Mouse (Mus musculus): ENCODE results near the gene Dstyk. TPM values are rescaled to one million over a fixed set of nuclear protein-coding genes. Genes with fewer than 3 reads are reported as not detected.

Dstyk gene
- total RNA-seq, 2 experiments from 2014 or later, result 9.7 to 11.1 TPM

- intact Hi-C loops (cut with DNase I), result no loop called here
- DNase-seq, result no peak
- no peak; the same call in 1 of the 2 replicates for TF ChIP-seq CTCF (IDR thresholded peaks at IDR 0.05)
- no peak overlapping the region for H3K27ac ChIP-seq
- no peak overlapping the region for H3K4me3 ChIP-seq
These were observed 5.7 kb downstream of the Dstyk start for GRCm38 (mm10) chr1:132422912-132423696.

- no peak for TF ChIP-seq CTCF (IDR thresholded peaks at IDR 0.05)
These were observed 8.2 kb downstream of the Dstyk start for GRCm38 (mm10) chr1:132425600-132425999.

DNA sequence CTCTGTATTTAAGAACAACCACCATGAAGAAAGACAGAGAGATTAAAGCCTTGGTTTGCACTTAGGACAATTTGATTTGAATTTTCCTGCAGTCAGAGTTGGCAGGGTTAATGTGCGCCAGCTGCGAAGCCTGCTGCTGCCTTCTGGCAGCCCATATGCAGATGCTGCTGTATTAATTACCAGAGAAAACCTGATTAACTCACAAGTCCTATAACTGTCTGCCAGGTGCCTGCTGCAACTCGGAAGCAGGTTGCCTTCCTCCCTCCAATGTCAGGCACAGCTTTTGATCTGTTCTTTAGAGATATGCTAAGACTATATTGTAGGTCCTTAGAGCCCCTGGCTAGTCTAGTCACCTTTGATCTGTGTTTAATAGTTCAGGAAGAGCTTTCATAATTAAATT, 13.5 kb downstream of the Dstyk start:
- intact Hi-C loops (cut with DNase I), result no loop called here
- Histone ChIP-seq H3K27ac (no peak overlapping the region; the same call in 1 of the 2 replicates), H3K4me3 (no peak overlapping the region)
- no peak for TF ChIP-seq CTCF (IDR thresholded peaks at IDR 0.05)
- DNase-seq, result no peak

More at GRCm38 (mm10) chr1:132425600-132425999, 8.2 kb downstream of the Dstyk start:
- Histone ChIP-seq H3K27ac (no peak overlapping the region), H3K4me3 (no peak overlapping the region)
- no peak for DNase-seq
- intact Hi-C loops (cut with DNase I), result no loop called here

DNA sequence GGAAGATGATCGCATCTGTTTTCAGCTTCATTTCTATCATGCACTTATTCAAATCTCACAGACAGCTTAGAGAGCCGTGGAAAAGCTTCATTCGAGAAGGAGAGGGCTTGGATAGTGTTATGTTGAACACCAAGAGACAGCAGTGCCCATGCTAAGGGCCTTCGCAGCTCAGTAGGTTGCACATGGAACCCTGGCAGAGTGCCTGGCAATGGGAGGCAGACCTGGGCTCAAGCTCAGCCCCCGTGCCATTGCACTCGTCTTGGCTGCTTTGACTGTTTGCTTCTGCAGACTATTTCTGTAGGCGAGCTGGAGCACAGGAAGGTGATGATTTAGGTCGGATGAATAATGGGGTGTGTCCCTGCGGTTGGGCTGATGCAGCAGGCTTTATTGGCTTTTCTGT, 14.4 kb downstream of the Dstyk start:
- Histone ChIP-seq H3K27ac (peak overlapping the region; percentile 60), H3K4me3 (peak overlapping the region; percentile 35)
- DNase-seq, result peak; percentile 79
- intact Hi-C loops (cut with DNase I), result no loop called here
- no peak for TF ChIP-seq CTCF (IDR thresholded peaks at IDR 0.05)

DNA sequence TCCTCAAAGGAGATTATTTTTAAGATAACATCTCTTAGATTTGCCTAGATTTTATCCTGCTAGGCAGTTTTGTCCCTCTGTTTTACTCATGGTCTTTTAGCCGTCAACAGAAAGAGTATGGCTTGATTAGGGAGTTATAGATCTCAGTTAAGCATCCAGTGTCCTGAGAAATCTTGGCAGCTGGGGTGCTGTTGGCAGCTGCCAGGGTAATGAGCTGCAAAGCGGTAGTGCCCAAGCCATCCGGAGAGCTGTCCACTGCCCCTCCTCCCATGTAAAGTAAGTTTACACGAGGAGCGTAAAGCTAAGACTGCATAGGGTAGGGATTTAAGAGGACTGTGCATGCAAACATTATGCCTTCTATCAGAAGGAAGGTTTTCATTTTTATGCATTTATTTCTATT, 16.0 kb downstream of the Dstyk start:
- H3K27ac ChIP-seq, result peak overlapping the region; percentile 4; the same call in 1 of the 2 replicates
- intact Hi-C loops (cut with DNase I), result no loop called here
- no peak overlapping the region for H3K4me3 ChIP-seq
- TF ChIP-seq CTCF (IDR thresholded peaks at IDR 0.05), result no peak
- peak; percentile 76 for DNase-seq

DNA sequence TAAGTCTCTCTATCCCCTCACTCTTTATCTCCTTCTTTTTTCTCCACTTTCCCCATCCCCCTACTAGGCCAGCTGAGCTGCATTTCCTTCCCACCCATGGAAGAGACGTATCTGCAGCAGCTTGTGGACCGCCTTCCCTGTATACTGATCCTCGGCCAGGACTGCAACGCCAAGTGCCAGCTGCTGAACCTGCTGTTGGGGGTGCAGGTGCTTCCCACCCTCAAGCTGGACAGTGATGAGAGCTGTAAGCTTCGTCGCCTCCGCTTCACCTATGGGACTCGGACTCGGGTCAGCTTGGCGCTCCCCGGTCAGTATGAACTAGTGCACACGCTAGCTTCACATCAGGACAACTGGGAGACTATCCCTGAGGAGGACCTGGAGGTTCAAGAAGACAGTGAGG, 16.7 kb downstream of the Dstyk start:
- intact Hi-C loops (cut with DNase I), result no loop called here
- no peak for DNase-seq
- Histone ChIP-seq H3K27ac (no peak overlapping the region), H3K4me3 (no peak overlapping the region)
- no peak for TF ChIP-seq CTCF (IDR thresholded peaks at IDR 0.05)

- Histone ChIP-seq H3K27ac (peak overlapping the region; percentile 74), H3K4me3 (peak overlapping the region; percentile 28)
- intact Hi-C loops (cut with DNase I), result loop anchor here (5.0 kb wide), 1 partner anchor 41 kb away; the partner anchor contains the start of gene Rbbp5
- DNase-seq, result peak; percentile 69
- TF ChIP-seq CTCF (IDR thresholded peaks at IDR 0.05), result no peak
These were observed 19.1 kb downstream of the Dstyk start for GRCm38 (mm10) chr1:132436320-132436958.

DNA sequence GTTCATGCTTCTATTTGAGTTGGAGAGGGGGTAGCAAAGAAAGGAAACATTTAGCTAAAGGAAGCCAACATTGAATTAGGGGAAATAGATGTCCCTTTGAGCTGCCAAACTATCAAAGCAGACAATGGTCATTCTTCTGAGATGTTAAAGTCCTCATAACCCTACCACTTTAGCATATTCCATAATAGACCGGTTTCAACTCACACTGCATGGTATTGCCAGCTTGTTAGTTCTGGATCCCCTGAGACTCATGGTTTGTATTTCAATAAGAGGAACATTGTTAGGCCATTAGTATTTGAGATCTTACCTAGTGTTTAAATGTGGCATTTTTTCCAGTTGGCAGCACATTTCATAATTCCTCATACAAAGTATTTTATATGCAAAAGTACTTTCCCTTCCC, 19.6 kb downstream of the Dstyk start:
- intact Hi-C loops (cut with DNase I), result loop anchor here (5.0 kb wide), 1 partner anchor 40 kb away; the partner anchor contains the start of gene Rbbp5
- TF ChIP-seq CTCF (IDR thresholded peaks at IDR 0.05), result no peak
- DNase-seq, result no peak
- Histone ChIP-seq H3K27ac (peak overlapping the region; percentile 74), H3K4me3 (peak overlapping the region; percentile 28)

DNA sequence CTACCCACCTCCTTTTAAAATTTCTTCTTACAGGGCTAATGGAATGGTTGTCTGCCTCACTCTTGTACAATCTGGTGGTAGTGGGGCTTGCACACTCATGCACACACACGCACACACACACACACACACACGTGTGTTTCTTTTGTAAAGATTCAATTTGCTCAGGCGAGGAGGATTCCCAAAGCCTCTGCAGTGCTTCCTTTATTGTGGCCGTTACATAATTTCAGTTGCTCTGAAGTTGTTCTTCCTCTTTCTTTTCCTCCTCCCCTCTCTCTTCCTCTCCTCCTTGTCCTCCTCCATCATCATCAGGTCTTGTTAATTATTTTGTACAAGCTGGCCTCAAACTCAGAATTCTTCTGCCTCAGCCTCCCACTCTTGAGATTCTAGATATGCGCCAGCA, 20.0 kb downstream of the Dstyk start:
- Histone ChIP-seq H3K4me3 (no peak overlapping the region), H3K27ac (peak overlapping the region; percentile 74)
- intact Hi-C loops (cut with DNase I), result loop anchor here (5.0 kb wide), 1 partner anchor 40 kb away; the partner anchor contains the start of gene Rbbp5
- no peak for DNase-seq
- no peak for TF ChIP-seq CTCF (IDR thresholded peaks at IDR 0.05)

GRCm38 (mm10) chr1:132440896-132441435, 23.6 kb downstream of the Dstyk start:
- intact Hi-C loops (cut with DNase I), result no loop called here
- H3K27ac ChIP-seq, result no peak overlapping the region
- H3K4me3 ChIP-seq, result no peak overlapping the region
- TF ChIP-seq CTCF (IDR thresholded peaks at IDR 0.05), result peak; percentile 19; the same call in 1 of the 2 replicates
- no peak for DNase-seq

DNA sequence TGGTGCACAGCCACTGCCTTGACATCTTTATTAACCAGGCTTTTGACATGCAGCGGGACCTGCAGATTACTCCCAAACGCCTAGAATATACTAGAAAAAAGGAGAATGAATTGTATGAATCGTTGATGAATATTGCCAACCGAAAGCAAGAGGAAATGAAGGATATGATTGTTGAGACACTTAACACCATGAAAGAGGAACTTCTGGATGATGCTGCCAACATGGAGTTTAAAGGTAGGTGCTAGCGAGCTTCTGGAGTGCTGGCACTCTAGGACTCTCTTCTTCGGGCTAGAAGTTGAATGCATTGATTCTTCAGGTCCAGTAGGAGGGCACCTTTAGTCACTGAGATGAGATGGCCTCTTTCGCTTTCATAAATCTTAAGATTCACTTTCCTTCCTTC, 32.4 kb downstream of the Dstyk start:
- no peak for DNase-seq
- intact Hi-C loops (cut with DNase I), result no loop called here
- H3K27ac ChIP-seq, result no peak overlapping the region
- H3K4me3 ChIP-seq, result no peak overlapping the region
- no peak for TF ChIP-seq CTCF (IDR thresholded peaks at IDR 0.05)

GRCm38 (mm10) chr1:132464651-132465050, 47.3 kb downstream of the Dstyk start:
- Histone ChIP-seq H3K27ac (peak overlapping the region; percentile 46), H3K4me3 (no peak overlapping the region)
- no peak for TF ChIP-seq CTCF (IDR thresholded peaks at IDR 0.05)
- no peak for DNase-seq
- intact Hi-C loops (cut with DNase I), result no loop called here

DNA sequence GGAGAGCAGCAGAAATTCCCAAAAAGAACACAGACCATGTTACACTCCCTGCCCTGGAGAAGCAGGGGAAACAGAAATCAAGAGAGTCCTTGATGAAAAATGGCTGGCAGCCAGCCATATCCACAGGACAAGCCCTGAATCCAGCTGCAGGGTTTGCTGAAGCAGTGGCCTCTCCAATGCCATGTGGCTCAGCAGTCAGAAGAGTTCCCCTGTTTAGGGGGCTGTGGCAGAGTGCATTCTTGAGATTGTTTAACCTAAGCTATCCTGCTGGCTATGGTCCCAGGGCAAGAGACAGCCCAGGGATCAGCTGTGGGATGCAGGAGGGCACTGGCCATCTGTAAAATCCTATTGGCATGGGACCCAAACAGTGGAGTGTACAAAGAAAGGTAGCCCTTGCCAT, 51.6 kb downstream of the Dstyk start:
- no peak for TF ChIP-seq CTCF (IDR thresholded peaks at IDR 0.05)
- DNase-seq, result no peak
- intact Hi-C loops (cut with DNase I), result no loop called here
- no peak overlapping the region for H3K27ac ChIP-seq
- H3K4me3 ChIP-seq, result no peak overlapping the region
